Mouse (Mus musculus) embryonic fibroblast, embryonic 13.5 days (primary cell): ENCODE measurements at regions not wholly inside any gene's neighbourhood (a gene's known extent, or its start where the extent isn't known, plus 50 kb on each side); places are given as distances from the start of the nearest gene placed in this dataset.

Source experiments
- H3K27ac ChIP-seq: 2 replicates; pipeline ENCODE4 v1.5.1; 2012; ENCODE audit warnings: low read length, control low read depth, inconsistent platforms; ENCODE audit not compliant: insufficient read depth
- H3K4me1 ChIP-seq: 2 replicates; pipeline ENCODE4 v1.6.1; 2011; ENCODE audit warnings: low read length; ENCODE audit not compliant: control insufficient read depth, insufficient read depth
- H3K4me3 ChIP-seq: 2 replicates; pipeline ENCODE4 v1.5.1; 2011; ENCODE audit warnings: mild to moderate bottlenecking, control low read depth, low read length; ENCODE audit not compliant: insufficient read depth
- CTCF ChIP-seq: IDR thresholded peaks from 2 replicates; pipeline ENCODE4 v1.5.1; 2011; ENCODE audit warnings: mild to moderate bottlenecking, control low read depth, low read length, moderate library complexity, borderline replicate concordance; ENCODE audit not compliant: insufficient read depth
- POLR2A ChIP-seq: IDR thresholded peaks from 2 replicates; pipeline ENCODE4 v1.6.1; 2011; ENCODE audit warnings: low read depth, mild to moderate bottlenecking, control low read depth, low read length, moderate library complexity

GRCm38 (mm10) chr9:43972290-43972689 is 70.9 kb upstream of the Thy1 start:
- Histone ChIP-seq H3K27ac (no peak overlapping the region), H3K4me3 (no peak overlapping the region), H3K4me1 (no peaks in the 10 kb centered on the region)
- 0 out of 2 replicates have a peak, but pooled peaks have one; percentile 27 for TF ChIP-seq CTCF
- TF ChIP-seq POLR2A, result no peak

GRCm38 (mm10) chr9:43975405-43975804 is 67.8 kb upstream of the Thy1 start:
- Histone ChIP-seq H3K4me1 (no peaks in the 10 kb centered on the region), H3K27ac (no peak overlapping the region), H3K4me3 (no peak overlapping the region)
- TF ChIP-seq POLR2A (no peak), CTCF (no peak)

GRCm38 (mm10) chr9:43976366-43976765 is 66.8 kb upstream of the Thy1 start:
- no peak for TF ChIP-seq CTCF
- TF ChIP-seq POLR2A, result no peak
- Histone ChIP-seq H3K27ac (no peak overlapping the region), H3K4me3 (no peak overlapping the region), H3K4me1 (no peaks in the 10 kb centered on the region)

GRCm38 (mm10) chr9:43977773-43978172 is 65.4 kb upstream of the Thy1 start:
- TF ChIP-seq POLR2A, result no peak
- Histone ChIP-seq H3K4me1 (0 out of 2 replicates have a peak, but pooled peaks cover 6% of the 10 kb centered on the region), H3K27ac (no peak overlapping the region), H3K4me3 (no peak overlapping the region)

GRCm38 (mm10) chr9:43981376-43981775 is 61.8 kb upstream of the Thy1 start:
- no peak overlapping the region for H3K27ac ChIP-seq
- TF ChIP-seq CTCF, result no peak
- TF ChIP-seq POLR2A, result no peak
- no peak overlapping the region for H3K4me3 ChIP-seq
- peaks cover 20% of the 10 kb centered on the region; the same call in 1 of the 2 replicates for H3K4me1 ChIP-seq

GRCm38 (mm10) chr9:43982359-43982889 is 60.8 kb upstream of the Thy1 start:
- TF ChIP-seq POLR2A, result no peak
- TF ChIP-seq CTCF, result no peak
- H3K4me1 ChIP-seq, result peaks cover 20% of the 10 kb centered on the region; the same call in 1 of the 2 replicates
- no peak overlapping the region for H3K4me3 ChIP-seq
- H3K27ac ChIP-seq, result peak overlapping the region; percentile 54; the same call in 1 of the 2 replicates

- peaks cover 20% of the 10 kb centered on the region; the same call in 1 of the 2 replicates for H3K4me1 ChIP-seq
- TF ChIP-seq POLR2A, result no peak
Observed at GRCm38 (mm10) chr9:43983220-43983619, 60.0 kb upstream of the Thy1 start.

GRCm38 (mm10) chr9:43984181-43985062 is 58.8 kb upstream of the Thy1 start:
- H3K4me3 ChIP-seq, result no peak overlapping the region
- TF ChIP-seq POLR2A (no peak), CTCF (peak; percentile 44; the same call in 1 of the 2 replicates)
- peaks cover 21% of the 10 kb centered on the region for H3K4me1 ChIP-seq
- peak overlapping the region; percentile 74 for H3K27ac ChIP-seq

More at GRCm38 (mm10) chr9:43983220-43983619, 60.0 kb upstream of the Thy1 start:
- no peak overlapping the region; the same call in 1 of the 2 replicates for H3K27ac ChIP-seq
- H3K4me3 ChIP-seq, result no peak overlapping the region

GRCm38 (mm10) chr9:43987957-43988356 is 55.2 kb upstream of the Thy1 start:
- Histone ChIP-seq H3K27ac (peak overlapping the region; percentile 95; the same call in 1 of the 2 replicates), H3K4me1 (peaks cover 19% of the 10 kb centered on the region), H3K4me3 (no peak overlapping the region)
- TF ChIP-seq POLR2A (no peak), CTCF (no peak)
